Mouse (Mus musculus) embryonic facial prominence, embryonic 14.5 days (tissue): ENCODE data around the gene Samd9l. TPM values are rescaled to one million over a fixed set of nuclear protein-coding genes. Genes with fewer than 3 reads are reported as not detected.
"Not testable (repeated sequence)": the region's sequence is repeated elsewhere in the genome, so short reads cannot be mapped to it uniquely, and the experiment has no call there.

Experiments
- ATAC-seq: fragments of 200-750 bp; cut with Nextera tagmentation; 2 replicates; pipeline ENCODE4 v1.8.0; 2017; ENCODE audit warnings: low read depth, moderate number of reproducible peaks, moderate TSS enrichment
- DNase-seq: peaks from one replicate; pipeline ENCODE4 v3.0.0-alpha.2; 2015; ENCODE audit warnings: low spot score
- H3K27ac ChIP-seq: fragments of 300-500 bp; sonication (generic); replicated peaks from 2 replicates; pipeline ENCODE4 v1.5.1; 2014; ENCODE audit warnings: low read depth, mild to moderate bottlenecking, low read length, moderate library complexity
- H3K27me3 ChIP-seq: fragments of 300-500 bp; sonication (generic); replicated peaks from 2 replicates; pipeline ENCODE4 v1.6.1; 2014; ENCODE audit warnings: low read length; ENCODE audit not compliant: control insufficient read depth, insufficient read depth
- H3K36me3 ChIP-seq: fragments of 300-500 bp; sonication (generic); 2 replicates; pipeline ENCODE4 v1.6.1; 2014; ENCODE audit warnings: low read length, mixed read lengths; ENCODE audit not compliant: control insufficient read depth, insufficient read depth
- H3K4me1 ChIP-seq: fragments of 300-500 bp; sonication (generic); 2 replicates; pipeline ENCODE4 v1.6.1; 2014; ENCODE audit warnings: antibody characterized with exemption, low read length; ENCODE audit not compliant: control insufficient read depth, insufficient read depth
- H3K4me2 ChIP-seq: fragments of 300-500 bp; sonication (generic); 2 replicates; pipeline ENCODE4 v1.6.1; 2014; ENCODE audit warnings: low read depth, mild to moderate bottlenecking, low read length, moderate library complexity, mixed read lengths
- H3K4me3 ChIP-seq: fragments of 300-500 bp; sonication (generic); 2 replicates; pipeline ENCODE4 v1.5.1; 2014; ENCODE audit warnings: low read depth, mild to moderate bottlenecking, low read length
- H3K9ac ChIP-seq: fragments of 300-500 bp; sonication (generic); 2 replicates; pipeline ENCODE4 v1.6.1; 2014; ENCODE audit warnings: low read depth, mild to moderate bottlenecking, low read length, moderate library complexity, mixed read lengths
- H3K9me3 ChIP-seq: fragments of 300-500 bp; sonication (generic); 2 replicates; pipeline ENCODE4 v1.6.1; 2016; ENCODE audit warnings: low read length; ENCODE audit not compliant: control insufficient read depth
- WGBS: fragments of 180-500 bp; shearing (Covaris S2); extraction: QIAGEN DNeasy Blood & Tissue Kit; methylation state at CpG from one replicate; pipeline ENCODE4 v1.1.7; 2014; 5-methylcytosine and 5-hydroxymethylcytosine counted together
- polyA plus RNA-seq: library from polyadenylated mRNA; unstranded; fragments of >200 nt; fragmentation: Nextera tagmentation; extraction: Ambion mirVana; gene quantifications from 2 replicates; pipeline ENCODE4 v1.2.1, GENCODE M21; 2014

The Samd9l gene
- polyA plus RNA-seq, 1 experiment from 2014 or later: 4.3 TPM

- H3K36me3 ChIP-seq: no peaks in the 10 kb centered on the region
- H3K4me2 ChIP-seq: no peak overlapping the region
- 80% methylated on average over 8 of the region's 8 CpGs for WGBS
- no peak overlapping the region for H3K4me3 ChIP-seq
- H3K9me3 ChIP-seq: no peaks in the 10 kb centered on the region
- ATAC-seq (no peak), DNase-seq (no peak)
- H3K27me3 ChIP-seq: no peaks in the 10 kb centered on the region
- H3K27ac ChIP-seq: no peak overlapping the region
- no peak overlapping the region for H3K9ac ChIP-seq
- H3K4me1 ChIP-seq: no peaks in the 10 kb centered on the region
Measured at GRCm38 (mm10) chr6:3369527-3369926, 29.8 kb downstream of the Samd9l start.

- not testable (repeated sequence) for DNase-seq, H3K27ac ChIP-seq, ATAC-seq, H3K9ac ChIP-seq, H3K27me3 ChIP-seq, H3K4me2 ChIP-seq, H3K4me3 ChIP-seq, H3K9me3 ChIP-seq, H3K36me3 ChIP-seq, H3K4me1 ChIP-seq
- WGBS: 67% methylated on average over 1 of the region's 1 CpGs
Measured at GRCm38 (mm10) chr6:3365609-3366008, 33.8 kb downstream of the Samd9l start.

- DNase-seq: peak; percentile 77
- not testable (repeated sequence) for H3K4me3 ChIP-seq, H3K9ac ChIP-seq, H3K27me3 ChIP-seq, H3K27ac ChIP-seq, H3K9me3 ChIP-seq, H3K36me3 ChIP-seq, H3K4me1 ChIP-seq
- peak overlapping the region; percentile 36 for H3K4me2 ChIP-seq
- ATAC-seq: peak; percentile 71; the same call in 1 of the 2 replicates
- 0% methylated on average over 1 of the region's 1 CpGs for WGBS
Measured at GRCm38 (mm10) chr6:3345924-3346597, 53.3 kb downstream of the Samd9l start.

- H3K4me3 ChIP-seq, H3K27me3 ChIP-seq, DNase-seq, H3K4me2 ChIP-seq, H3K4me1 ChIP-seq, H3K36me3 ChIP-seq, H3K27ac ChIP-seq, ATAC-seq, H3K9me3 ChIP-seq, H3K9ac ChIP-seq: not testable (repeated sequence)
- WGBS: 50% methylated on average over 2 of the region's 4 CpGs
Measured at GRCm38 (mm10) chr6:3345043-3345639, 54.2 kb downstream of the Samd9l start.

- not testable (repeated sequence) for H3K4me2 ChIP-seq
- 90% methylated on average over 1 of the region's 1 CpGs for WGBS
Measured at GRCm38 (mm10) chr6:3343603-3344247, 55.6 kb downstream of the Samd9l start.

GRCm38 (mm10) chr6:3341479-3341878 is 57.9 kb downstream of the Samd9l start:
- no peak overlapping the region for H3K27ac ChIP-seq

More at GRCm38 (mm10) chr6:3343603-3344247, 55.6 kb downstream of the Samd9l start:
- DNase-seq, ATAC-seq, H3K9me3 ChIP-seq, H3K36me3 ChIP-seq, H3K4me3 ChIP-seq, H3K27me3 ChIP-seq, H3K27ac ChIP-seq, H3K4me1 ChIP-seq, H3K9ac ChIP-seq: not testable (repeated sequence)

GRCm38 (mm10) chr6:3340928-3341327 is 58.4 kb downstream of the Samd9l start:
- peak overlapping the region; percentile 25; the same call in 1 of the 2 replicates for H3K4me3 ChIP-seq
- H3K9me3 ChIP-seq, H3K27ac ChIP-seq, H3K36me3 ChIP-seq, H3K4me1 ChIP-seq, H3K27me3 ChIP-seq: not testable (repeated sequence)
- H3K4me2 ChIP-seq: peak overlapping the region; percentile 45
- peak overlapping the region; percentile 37; the same call in 1 of the 2 replicates for H3K9ac ChIP-seq
- ATAC-seq (0 out of 2 replicates have a peak, but pooled peaks have one; percentile 47), DNase-seq (peak; percentile 13)
- 12% methylated on average over 10 of the region's 10 CpGs for WGBS

More at GRCm38 (mm10) chr6:3341479-3341878, 57.9 kb downstream of the Samd9l start:
- H3K9me3 ChIP-seq: no peaks in the 10 kb centered on the region
- H3K27me3 ChIP-seq: no peaks in the 10 kb centered on the region
- no peaks in the 10 kb centered on the region for H3K36me3 ChIP-seq
- H3K4me3 ChIP-seq: no peak overlapping the region
- H3K4me1 ChIP-seq: no peaks in the 10 kb centered on the region
- ATAC-seq (no peak), DNase-seq (no peak)
- peak overlapping the region; percentile 45; the same call in 1 of the 2 replicates for H3K4me2 ChIP-seq
- H3K9ac ChIP-seq: no peak overlapping the region
- 37% methylated on average over 5 of the region's 5 CpGs for WGBS

- H3K27me3 ChIP-seq, H3K9ac ChIP-seq, H3K9me3 ChIP-seq, H3K4me3 ChIP-seq, H3K36me3 ChIP-seq, H3K4me1 ChIP-seq, ATAC-seq, H3K4me2 ChIP-seq, H3K27ac ChIP-seq, DNase-seq: not testable (repeated sequence)
- 81% methylated on average over 6 of the region's 6 CpGs for WGBS
Measured at GRCm38 (mm10) chr6:3339131-3339530, 60.2 kb downstream of the Samd9l start.
